Mouse (Mus musculus) embryonic facial prominence, embryonic 14.5 days (tissue): Measurements from ENCODE around the gene AC161166.1. TPM values are rescaled to one million over a fixed set of nuclear protein-coding genes. Genes with fewer than 3 reads are reported as not detected.

Experiments used
- ATAC-seq: fragments of 200-750 bp; cut with Nextera tagmentation; 2 replicates; pipeline ENCODE4 v1.8.0; 2017; ENCODE audit warnings: low read depth, moderate number of reproducible peaks, moderate TSS enrichment
- DNase-seq: peaks from one replicate; pipeline ENCODE4 v3.0.0-alpha.2; 2015; ENCODE audit warnings: low spot score
- H3K27ac ChIP-seq: fragments of 300-500 bp; sonication (generic); replicated peaks from 2 replicates; pipeline ENCODE4 v1.5.1; 2014; ENCODE audit warnings: low read depth, mild to moderate bottlenecking, low read length, moderate library complexity
- H3K27me3 ChIP-seq: fragments of 300-500 bp; sonication (generic); replicated peaks from 2 replicates; pipeline ENCODE4 v1.6.1; 2014; ENCODE audit warnings: low read length; ENCODE audit not compliant: control insufficient read depth, insufficient read depth
- H3K36me3 ChIP-seq: fragments of 300-500 bp; sonication (generic); 2 replicates; pipeline ENCODE4 v1.6.1; 2014; ENCODE audit warnings: low read length, mixed read lengths; ENCODE audit not compliant: control insufficient read depth, insufficient read depth
- H3K4me1 ChIP-seq: fragments of 300-500 bp; sonication (generic); 2 replicates; pipeline ENCODE4 v1.6.1; 2014; ENCODE audit warnings: antibody characterized with exemption, low read length; ENCODE audit not compliant: control insufficient read depth, insufficient read depth
- H3K4me2 ChIP-seq: fragments of 300-500 bp; sonication (generic); 2 replicates; pipeline ENCODE4 v1.6.1; 2014; ENCODE audit warnings: low read depth, mild to moderate bottlenecking, low read length, moderate library complexity, mixed read lengths
- H3K4me3 ChIP-seq: fragments of 300-500 bp; sonication (generic); 2 replicates; pipeline ENCODE4 v1.5.1; 2014; ENCODE audit warnings: low read depth, mild to moderate bottlenecking, low read length
- H3K9ac ChIP-seq: fragments of 300-500 bp; sonication (generic); 2 replicates; pipeline ENCODE4 v1.6.1; 2014; ENCODE audit warnings: low read depth, mild to moderate bottlenecking, low read length, moderate library complexity, mixed read lengths
- H3K9me3 ChIP-seq: fragments of 300-500 bp; sonication (generic); 2 replicates; pipeline ENCODE4 v1.6.1; 2016; ENCODE audit warnings: low read length; ENCODE audit not compliant: control insufficient read depth
- WGBS: fragments of 180-500 bp; shearing (Covaris S2); extraction: QIAGEN DNeasy Blood & Tissue Kit; methylation state at CpG from one replicate; pipeline ENCODE4 v1.1.7; 2014; 5-methylcytosine and 5-hydroxymethylcytosine counted together
- polyA plus RNA-seq: library from polyadenylated mRNA; unstranded; fragments of >200 nt; fragmentation: Nextera tagmentation; extraction: Ambion mirVana; gene quantifications from 2 replicates; pipeline ENCODE4 v1.2.1, GENCODE M21; 2014

Gene AC161166.1
- polyA plus RNA-seq, 1 experiment from 2014 or later = 0.19 TPM

- H3K27me3 ChIP-seq = no peaks in the 10 kb centered on the region
- H3K36me3 ChIP-seq = peaks cover 5% of the 10 kb centered on the region
- peak overlapping the region; percentile 97 for H3K9ac ChIP-seq
- 9% methylated on average over 3 of the region's 3 CpGs for WGBS
- peak overlapping the region; percentile 81 for H3K4me2 ChIP-seq
- peak overlapping the region; percentile 100 for H3K27ac ChIP-seq
- H3K4me1 ChIP-seq = peaks cover 29% of the 10 kb centered on the region
- peak overlapping the region; percentile 78 for H3K4me3 ChIP-seq
- no peaks in the 10 kb centered on the region for H3K9me3 ChIP-seq
- no peak for ATAC-seq
- no peak for DNase-seq
These were observed 6.2 kb downstream of the AC161166.1 start for GRCm38 (mm10) chr7:24506065-24506459.

GRCm38 (mm10) chr7:24505447-24506064, 6.7 kb downstream of the AC161166.1 start:
- H3K4me2 ChIP-seq = peak overlapping the region; percentile 81
- no peak for ATAC-seq
- H3K36me3 ChIP-seq = peaks cover under 1% of the 10 kb centered on the region; the same call in 1 of the 2 replicates
- DNase-seq = no peak
- no peaks in the 10 kb centered on the region for H3K9me3 ChIP-seq
- no peaks in the 10 kb centered on the region; the same call in 1 of the 2 replicates for H3K27me3 ChIP-seq
- 22% methylated on average over 15 of the region's 15 CpGs for WGBS
- H3K27ac ChIP-seq = peak overlapping the region; percentile 100
- peak overlapping the region; percentile 78; the same call in 1 of the 2 replicates for H3K4me3 ChIP-seq
- peaks cover 29% of the 10 kb centered on the region for H3K4me1 ChIP-seq
- 0 out of 2 replicates have a peak overlapping the region, but pooled peaks have one; percentile 40 for H3K9ac ChIP-seq

GRCm38 (mm10) chr7:24504868-24505267, 7.4 kb downstream of the AC161166.1 start:
- no peak for DNase-seq
- H3K4me2 ChIP-seq = no peak overlapping the region
- H3K27me3 ChIP-seq = no peaks in the 10 kb centered on the region; the same call in none of the 2 replicates
- H3K9me3 ChIP-seq = no peaks in the 10 kb centered on the region
- no peak overlapping the region for H3K27ac ChIP-seq
- H3K4me3 ChIP-seq = no peak overlapping the region
- H3K36me3 ChIP-seq = no peaks in the 10 kb centered on the region
- no peak for ATAC-seq
- 13% methylated on average over 4 of the region's 4 CpGs for WGBS
- no peak overlapping the region for H3K9ac ChIP-seq
- H3K4me1 ChIP-seq = peaks cover 29% of the 10 kb centered on the region

GRCm38 (mm10) chr7:24504004-24504403, 8.3 kb downstream of the AC161166.1 start:
- H3K4me3 ChIP-seq = no peak overlapping the region
- ATAC-seq (no peak), DNase-seq (no peak)
- H3K36me3 ChIP-seq = no peaks in the 10 kb centered on the region
- H3K27ac ChIP-seq = no peak overlapping the region
- no peaks in the 10 kb centered on the region for H3K9me3 ChIP-seq
- peaks cover 8% of the 10 kb centered on the region for H3K27me3 ChIP-seq
- H3K9ac ChIP-seq = no peak overlapping the region
- peak overlapping the region; percentile 33 for H3K4me2 ChIP-seq
- H3K4me1 ChIP-seq = peaks cover 29% of the 10 kb centered on the region
- WGBS = 24% methylated on average over 9 of the region's 10 CpGs

GRCm38 (mm10) chr7:24501492-24501891, 10.8 kb downstream of the AC161166.1 start:
- no peaks in the 10 kb centered on the region for H3K9me3 ChIP-seq
- no peak overlapping the region for H3K4me3 ChIP-seq
- DNase-seq (no peak), ATAC-seq (no peak)
- no peaks in the 10 kb centered on the region for H3K36me3 ChIP-seq
- peaks cover 12% of the 10 kb centered on the region for H3K27me3 ChIP-seq
- 53% methylated on average over 18 of the region's 21 CpGs for WGBS
- H3K4me2 ChIP-seq = no peak overlapping the region
- peaks cover 18% of the 10 kb centered on the region for H3K4me1 ChIP-seq
- H3K9ac ChIP-seq = no peak overlapping the region
- no peak overlapping the region for H3K27ac ChIP-seq

- Histone ChIP-seq H3K4me1 (peaks cover 16% of the 10 kb centered on the region), H3K27me3 (peaks cover 12% of the 10 kb centered on the region), H3K9me3 (no peaks in the 10 kb centered on the region), H3K9ac (no peak overlapping the region), H3K27ac (no peak overlapping the region), H3K4me3 (no peak overlapping the region), H3K36me3 (no peaks in the 10 kb centered on the region), H3K4me2 (no peak overlapping the region)
- 37% methylated on average over 7 of the region's 7 CpGs for WGBS
- ATAC-seq (no peak), DNase-seq (no peak)
These were observed 11.3 kb downstream of the AC161166.1 start for GRCm38 (mm10) chr7:24500929-24501328.

- no peaks in the 10 kb centered on the region for H3K36me3 ChIP-seq
- peaks cover 12% of the 10 kb centered on the region for H3K27me3 ChIP-seq
- ATAC-seq = peak; percentile 38; the same call in 1 of the 2 replicates
- 11% methylated on average over 43 of the region's 43 CpGs for WGBS
- no peak overlapping the region for H3K27ac ChIP-seq
- no peaks in the 10 kb centered on the region for H3K9me3 ChIP-seq
- H3K9ac ChIP-seq = peak overlapping the region; percentile 40; the same call in 1 of the 2 replicates
- peak overlapping the region; percentile 65 for H3K4me2 ChIP-seq
- H3K4me3 ChIP-seq = peak overlapping the region; percentile 37
- peak; percentile 51 for DNase-seq
- peaks cover 8% of the 10 kb centered on the region for H3K4me1 ChIP-seq
These were observed 12.2 kb downstream of the AC161166.1 start for GRCm38 (mm10) chr7:24499856-24500577.

- H3K4me1 ChIP-seq = no peaks in the 10 kb centered on the region
- DNase-seq = no peak
- no peaks in the 10 kb centered on the region for H3K9me3 ChIP-seq
- 80% methylated on average over 8 of the region's 8 CpGs for WGBS
- no peak overlapping the region for H3K27ac ChIP-seq
- no peaks in the 10 kb centered on the region for H3K27me3 ChIP-seq
- no peak overlapping the region for H3K9ac ChIP-seq
- no peaks in the 10 kb centered on the region for H3K36me3 ChIP-seq
- no peak overlapping the region for H3K4me2 ChIP-seq
- ATAC-seq = no peak
- no peak overlapping the region for H3K4me3 ChIP-seq
These were observed 24.0 kb downstream of the AC161166.1 start for GRCm38 (mm10) chr7:24488303-24488702.
